8 mouse cellular contexts compared by ENCODE assay signal in genomic region chr5:100847143-100847542, GRCm38 (mm10). TPM values are rescaled to one million over a fixed set of nuclear protein-coding genes. Genes with fewer than 3 reads are reported as not detected.
A peak's percentile ranks its signal among the peaks of the same experiment; 100 is the strongest.
DNase-seq lines count a peak whose midpoint lies in the region; ATAC-seq and TF ChIP-seq lines count a peak whose summit lies in the region.

No protein-coding gene starts in this region.

- peak overlapping the region; percentile 83 for H3K4me2 ChIP-seq in heart, embryonic 12.5 days
- peak overlapping the region; percentile 97 for H3K4me2 ChIP-seq in forebrain, embryonic 15.5 days (replicated peaks)
- peak overlapping the region; percentile 70 for H3K4me2 ChIP-seq in liver, postnatal 0 days (ENCODE audit: low read depth, low read length)

- 4% methylated on average over 2 of the region's 2 CpGs for WGBS in heart, embryonic 12.5 days
- 14% methylated on average over 2 of the region's 2 CpGs for WGBS in forebrain, embryonic 15.5 days
- 11% methylated on average over 2 of the region's 2 CpGs for WGBS in liver, postnatal 0 days (ENCODE audit: insufficient replicate concordance)

- peaks cover 4% of the 10 kb centered on the region; the same call in 1 of the 2 replicates for H3K9me3 ChIP-seq in heart, embryonic 12.5 days (replicated peaks)
- H3K9me3 ChIP-seq in forebrain, embryonic 15.5 days, result no peaks in the 10 kb centered on the region
- H3K9me3 ChIP-seq in liver, postnatal 0 days (ENCODE audit: low read length), result no peaks in the 10 kb centered on the region

- 0 out of 2 replicates have a peak overlapping the region, but pooled peaks have one; percentile 94 for H3K27ac ChIP-seq in heart, embryonic 12.5 days (ENCODE audit: poor library complexity, severe bottlenecking)
- H3K27ac ChIP-seq in forebrain, embryonic 15.5 days (replicated peaks), result no peak overlapping the region
- H3K27ac ChIP-seq in liver, postnatal 0 days (ENCODE audit: low read depth), result peak overlapping the region; percentile 93

- H3K27me3 ChIP-seq in heart, embryonic 12.5 days (replicated peaks), result no peaks in the 10 kb centered on the region
- peaks cover 39% of the 10 kb centered on the region for H3K27me3 ChIP-seq in forebrain, embryonic 15.5 days
- H3K27me3 ChIP-seq in liver, postnatal 0 days (ENCODE audit: insufficient read depth, low read length), result peaks cover 5% of the 10 kb centered on the region; the same call in 1 of the 2 replicates

- intact Hi-C loops in heart, postnatal 10 days (cut with DNase I), result loop anchor here (2.0 kb wide), 1 partner anchor 14 kb away; no protein-coding TSS in a partner anchor

- H3K4me1 ChIP-seq in heart, embryonic 12.5 days (replicated peaks), result peaks cover 21% of the 10 kb centered on the region; the same call in 1 of the 2 replicates
- peaks cover 16% of the 10 kb centered on the region for H3K4me1 ChIP-seq in forebrain, embryonic 15.5 days
- peaks cover 11% of the 10 kb centered on the region; the same call in 1 of the 2 replicates for H3K4me1 ChIP-seq in liver, postnatal 0 days (ENCODE audit: insufficient read depth)

- no peak for TF ChIP-seq CTCF in liver, postnatal 0 days (IDR thresholded peaks at IDR 0.05; ENCODE audit: low read depth)

- TF ChIP-seq EP300 in liver, postnatal 0 days (IDR thresholded peaks at IDR 0.05; ENCODE audit: low read depth), result no peak

- H3K36me3 ChIP-seq in heart, embryonic 12.5 days, result 0 out of 2 replicates have a peak, but pooled peaks cover 9% of the 10 kb centered on the region
- no peaks in the 10 kb centered on the region for H3K36me3 ChIP-seq in forebrain, embryonic 15.5 days
- no peaks in the 10 kb centered on the region for H3K36me3 ChIP-seq in liver, postnatal 0 days (replicated peaks; ENCODE audit: insufficient read depth, low read length)

- H3K9ac ChIP-seq in heart, embryonic 12.5 days, result peak overlapping the region; percentile 86
- H3K9ac ChIP-seq in forebrain, embryonic 15.5 days (replicated peaks), result peak overlapping the region; percentile 54; the same call in 1 of the 2 replicates
- peak overlapping the region; percentile 79 for H3K9ac ChIP-seq in liver, postnatal 0 days (replicated peaks)

- peak overlapping the region; percentile 69 for H3K4me3 ChIP-seq in heart, embryonic 12.5 days
- H3K4me3 ChIP-seq in forebrain, embryonic 15.5 days, result peak overlapping the region; percentile 52; the same call in 1 of the 2 replicates
- peak overlapping the region; percentile 67 for H3K4me3 ChIP-seq in liver, postnatal 0 days (ENCODE audit: low read depth, low read length)

- DNase-seq in heart, postnatal 10 days, result no peak
- DNase-seq in 416B (ENCODE audit: low read depth), result peak; percentile 42
- no peak for DNase-seq in liver, postnatal 0 days
- DNase-seq in embryo, embryonic 10.5 days (ENCODE audit: low spot score), result no peak
- DNase-seq in frontal cortex, adult 2 months (ENCODE audit: extremely low spot score in 1 of 2, low spot score in 1 of 2), result no peak
- DNase-seq in thymus, adult 18-20 months, result no peak

- no peak for ATAC-seq in heart, embryonic 12.5 days (ENCODE audit: insufficient number of reproducible peaks, low FRiP score)
- no peak for ATAC-seq in forebrain, embryonic 15.5 days (replicated peaks)
- ATAC-seq in liver, postnatal 0 days, result no peak

RNA-seq across cellular contexts. Expression of gene Gpat3, which starts 1.6 kb away (rescaled TPM):
- polyA plus RNA-seq in heart, embryonic 12.5 days (2016; fragmentation: Nextera tagmentation; extraction: Ambion mirVana), result 11.8 and 12.1 TPM in 2 replicates
- total RNA-seq in heart, postnatal 10 days (2021), result 10 to 100 TPM; 28.3 to 43.5 TPM
- polyA plus RNA-seq in forebrain, embryonic 15.5 days (2015; fragmentation: Nextera tagmentation; extraction: Ambion mirVana), result 0.70 and 0.73 TPM in 2 replicates
- polyA plus RNA-seq in liver, postnatal 0 days (2015; fragmentation: Nextera tagmentation; extraction: Ambion mirVana), result 12.2 and 21.2 TPM in 2 replicates
- 1.4 and 1.8 TPM in 2 replicates for polyA plus RNA-seq in frontal cortex, adult 2 months (2012; rRNA removed)

RNA-seq across cellular contexts. Expression of gene Abraxas1, which starts 26.4 kb away (rescaled TPM):
- polyA plus RNA-seq in heart, embryonic 12.5 days (2016; fragmentation: Nextera tagmentation; extraction: Ambion mirVana), result 33.9 and 34.2 TPM in 2 replicates
- 10 to 100 TPM; 12.8 to 17.4 TPM for total RNA-seq in heart, postnatal 10 days (2021)
- 16.4 TPM in 2 replicates for polyA plus RNA-seq in forebrain, embryonic 15.5 days (2015; fragmentation: Nextera tagmentation; extraction: Ambion mirVana)
- polyA plus RNA-seq in liver, postnatal 0 days (2015; fragmentation: Nextera tagmentation; extraction: Ambion mirVana), result 11.4 and 11.8 TPM in 2 replicates
- 8.4 and 8.9 TPM in 2 replicates for polyA plus RNA-seq in frontal cortex, adult 2 months (2012; rRNA removed)

RNA-seq across cellular contexts. Expression of gene Mrps18c, which starts 48.7 kb away (rescaled TPM):
- polyA plus RNA-seq in heart, embryonic 12.5 days (2016; fragmentation: Nextera tagmentation; extraction: Ambion mirVana), result 137 and 146 TPM in 2 replicates
- 10 to 100 TPM; 83.3 to 85.1 TPM for total RNA-seq in heart, postnatal 10 days (2021)
- polyA plus RNA-seq in forebrain, embryonic 15.5 days (2015; fragmentation: Nextera tagmentation; extraction: Ambion mirVana), result 151 and 152 TPM in 2 replicates
- polyA plus RNA-seq in liver, postnatal 0 days (2015; fragmentation: Nextera tagmentation; extraction: Ambion mirVana), result 126 and 127 TPM in 2 replicates
- 46.7 and 48.2 TPM in 2 replicates for polyA plus RNA-seq in frontal cortex, adult 2 months (2012; rRNA removed)

RNA-seq across cellular contexts. Expression of gene Helq, which starts 48.7 kb away (rescaled TPM):
- 13.0 and 19.1 TPM in 2 replicates for polyA plus RNA-seq in heart, embryonic 12.5 days (2016; fragmentation: Nextera tagmentation; extraction: Ambion mirVana)
- total RNA-seq in heart, postnatal 10 days (2021), result 1 to 10 TPM; 4.8 to 5.9 TPM
- polyA plus RNA-seq in forebrain, embryonic 15.5 days (2015; fragmentation: Nextera tagmentation; extraction: Ambion mirVana), result 20.8 and 21.3 TPM in 2 replicates
- polyA plus RNA-seq in liver, postnatal 0 days (2015; fragmentation: Nextera tagmentation; extraction: Ambion mirVana), result 4.0 and 5.6 TPM in 2 replicates
- 37.6 and 38.1 TPM in 2 replicates for polyA plus RNA-seq in frontal cortex, adult 2 months (2012; rRNA removed)
